ENCODE assay signal across 25 mouse cellular contexts in the genomic region with DNA sequence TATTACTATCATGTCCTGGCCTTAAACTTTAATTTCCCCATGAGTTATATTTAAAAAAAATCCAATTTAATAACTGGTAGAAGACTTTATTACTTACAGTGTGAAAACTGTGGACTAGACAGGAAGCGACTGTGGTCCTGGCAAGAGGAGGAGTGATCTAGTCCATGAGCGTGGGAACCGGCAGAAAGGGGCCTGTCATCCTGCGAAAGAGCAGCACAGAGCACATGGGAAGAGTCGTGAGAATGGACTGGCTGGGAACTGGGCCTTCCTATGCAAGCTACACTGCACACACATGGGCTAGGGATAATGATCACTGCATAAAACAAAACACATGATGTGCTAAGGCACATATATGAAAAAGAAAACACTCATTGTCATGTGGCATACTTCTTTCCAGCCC.
A peak's percentile ranks its signal among the peaks of the same experiment; 100 is the strongest.
DNase-seq lines count a peak whose midpoint lies in the region; ATAC-seq lines count a peak whose summit lies in the region.
"Had no signal": no experiment of that assay in that cellular context is flagged by ENCODE, and none has a peak within 500 bp of the region (broad histone marks: within the 10 kb centered on the region; RNA-seq: fewer than 3 reads in every experiment).

No protein-coding gene starts in this region.

- H3K9me3 ChIP-seq in lung, embryonic 16.5 days (ENCODE audit: control insufficient read depth, low read length) = no peaks in the 10 kb centered on the region
- H3K9me3 ChIP-seq: embryonic facial prominence, embryonic 10.5 days; embryonic facial prominence, embryonic 13.5 days; forebrain, embryonic 12.5 days; forebrain, embryonic 15.5 days; heart, embryonic 10.5 days; heart, embryonic 13.5 days; hindbrain, embryonic 12.5 days; hindbrain, embryonic 15.5 days had no signal

- peak; percentile 5 for DNase-seq in CD4-positive, CD25-positive, alpha-beta regulatory T cell, adult 2 months (ENCODE audit: low read depth, low spot score)
- DNase-seq in lung, postnatal 36 days = no peak
- DNase-seq in CD4-positive helper T cell, adult 2 months (ENCODE audit: low read depth, low spot score) = peak; percentile 34
- no peak for DNase-seq in c-Kit-positive CD71-positive TER-119-positive erythroid progenitor cells, embryonic 14.5 days (ENCODE audit: low spot score)
- DNase-seq in layer of hippocampus, postnatal 10 days (ENCODE audit: low spot score in 2 of 2) = no peak
- DNase-seq: adrenal gland, postnatal 10 days; adrenal gland, postnatal 36 days; cerebellum, adult 11 months; cerebellum, adult 2 months; cerebellum, adult 9-11 months; cerebellum, postnatal 25 days; gastrocnemius, postnatal 25 days; heart, adult 2 months had no signal

- H3K4me3 ChIP-seq in lung, embryonic 16.5 days (ENCODE audit: low read length) = no peak overlapping the region
- H3K4me3 ChIP-seq: embryonic facial prominence, embryonic 10.5 days; embryonic facial prominence, embryonic 13.5 days; erythroblast, embryonic 14.5 days; forebrain, embryonic 12.5 days; forebrain, embryonic 15.5 days; heart, adult 2 months; heart, embryonic 10.5 days; heart, embryonic 13.5 days; hindbrain, embryonic 12.5 days; hindbrain, embryonic 15.5 days had no signal

- no peak overlapping the region for H3K27ac ChIP-seq in lung, embryonic 16.5 days (ENCODE audit: low read length)
- H3K27ac ChIP-seq: embryonic facial prominence, embryonic 10.5 days; embryonic facial prominence, embryonic 13.5 days; forebrain, embryonic 12.5 days; forebrain, embryonic 15.5 days; heart, adult 2 months; heart, embryonic 10.5 days; heart, embryonic 13.5 days; hindbrain, embryonic 12.5 days; hindbrain, embryonic 15.5 days had no signal

- ATAC-seq in CD4-positive, CD25-positive, alpha-beta regulatory T cell, adult 4 months = no peak
- ATAC-seq in lung, embryonic 16.5 days (ENCODE audit: low read depth) = 0 out of 2 replicates have a peak, but pooled peaks have one; percentile 34
- peak; percentile 35; the same call in 1 of the 2 replicates for ATAC-seq in megakaryocyte progenitor cell, adult 5-6 weeks (replicated peaks; ENCODE audit: poor library complexity)
- ATAC-seq: forebrain, embryonic 15.5 days had no signal

- no peak overlapping the region for H3K9ac ChIP-seq in lung, embryonic 16.5 days (ENCODE audit: low read length)
- H3K9ac ChIP-seq: embryonic facial prominence, embryonic 13.5 days; forebrain, embryonic 12.5 days; forebrain, embryonic 15.5 days; heart, embryonic 13.5 days; hindbrain, embryonic 12.5 days; hindbrain, embryonic 15.5 days had no signal

- H3K4me1 ChIP-seq in lung, embryonic 16.5 days (replicated peaks; ENCODE audit: control insufficient read depth, insufficient read depth, low read length) = no peaks in the 10 kb centered on the region; the same call in 1 of the 2 replicates
- H3K4me1 ChIP-seq: embryonic facial prominence, embryonic 10.5 days; embryonic facial prominence, embryonic 13.5 days; heart, embryonic 10.5 days; heart, embryonic 13.5 days; hindbrain, embryonic 12.5 days; hindbrain, embryonic 15.5 days had no signal

- H3K27me3 ChIP-seq in lung, embryonic 16.5 days (ENCODE audit: control insufficient read depth, insufficient read depth, low read depth, low read length) = no peaks in the 10 kb centered on the region
- H3K27me3 ChIP-seq: embryonic facial prominence, embryonic 13.5 days; forebrain, embryonic 12.5 days; forebrain, embryonic 15.5 days; heart, embryonic 13.5 days; hindbrain, embryonic 12.5 days; hindbrain, embryonic 15.5 days had no signal

- WGBS in lung, embryonic 16.5 days = 42% methylated on average over 5 of the region's 5 CpGs

- H3K4me2 ChIP-seq in lung, embryonic 16.5 days (ENCODE audit: low read depth, low read length) = no peak overlapping the region
- H3K4me2 ChIP-seq: embryonic facial prominence, embryonic 13.5 days; forebrain, embryonic 12.5 days; forebrain, embryonic 15.5 days; heart, embryonic 13.5 days; hindbrain, embryonic 12.5 days; hindbrain, embryonic 15.5 days had no signal

- H3K36me3 ChIP-seq in lung, embryonic 16.5 days (ENCODE audit: control insufficient read depth, insufficient read depth, low read length) = no peaks in the 10 kb centered on the region
- H3K36me3 ChIP-seq: embryonic facial prominence, embryonic 10.5 days; embryonic facial prominence, embryonic 13.5 days; forebrain, embryonic 12.5 days; forebrain, embryonic 15.5 days; heart, embryonic 10.5 days; heart, embryonic 13.5 days; hindbrain, embryonic 12.5 days; hindbrain, embryonic 15.5 days had no signal

Comparison
In these comparisons a context has a peak if more than half of its experiments do, and no peak if none do; other contexts are left out.
1. DNase-seq: peak in CD4-positive, CD25-positive, alpha-beta regulatory T cell, adult 2 months (single experiment) and CD4-positive helper T cell, adult 2 months (single experiment); none in lung, postnatal 36 days (single experiment), c-Kit-positive CD71-positive TER-119-positive erythroid progenitor cells, embryonic 14.5 days (single experiment) and layer of hippocampus, postnatal 10 days (0 of 2).